Mouse (Mus musculus) liver, embryonic 15.5 days (tissue): ENCODE data around the gene Gm12185. TPM values are rescaled to one million over a fixed set of nuclear protein-coding genes. Genes with fewer than 3 reads are reported as not detected.
"Not testable (repeated sequence)": the region's sequence is repeated elsewhere in the genome, so short reads cannot be mapped to it uniquely, and the experiment has no call there.

Experiments used
- ATAC-seq: fragments of 200-750 bp; cut with Nextera tagmentation; 2 replicates; pipeline ENCODE4 v1.8.0; 2017; ENCODE audit warnings: moderate number of reproducible peaks, mild to moderate bottlenecking, moderate library complexity; ENCODE audit not compliant: insufficient read depth
- H3K27ac ChIP-seq: fragments of 300-500 bp; sonication (generic); replicated peaks from 2 replicates; pipeline ENCODE4 v1.5.1; 2015; ENCODE audit warnings: mild to moderate bottlenecking, inconsistent platforms
- H3K27me3 ChIP-seq: fragments of 300-500 bp; sonication (generic); 2 replicates; pipeline ENCODE4 v1.6.1; 2015; ENCODE audit warnings: mild to moderate bottlenecking, inconsistent platforms
- H3K36me3 ChIP-seq: fragments of 300-500 bp; sonication (generic); replicated peaks from 2 replicates; pipeline ENCODE4 v1.6.1; 2015; ENCODE audit warnings: moderate library complexity, mild to moderate bottlenecking, inconsistent platforms
- H3K4me1 ChIP-seq: fragments of 300-500 bp; sonication (generic); replicated peaks from 2 replicates; pipeline ENCODE4 v1.6.1; 2015; ENCODE audit warnings: inconsistent platforms
- H3K4me2 ChIP-seq: fragments of 300-500 bp; sonication (generic); 2 replicates; pipeline ENCODE4 v1.6.1; 2015; ENCODE audit warnings: moderate library complexity, mild to moderate bottlenecking, inconsistent platforms
- H3K4me3 ChIP-seq: fragments of 300-500 bp; sonication (generic); replicated peaks from 2 replicates; pipeline ENCODE4 v1.5.1; 2015; ENCODE audit warnings: mild to moderate bottlenecking, inconsistent platforms
- H3K9ac ChIP-seq: fragments of 300-500 bp; sonication (generic); 2 replicates; pipeline ENCODE4 v1.6.1; 2015; ENCODE audit warnings: moderate library complexity, mild to moderate bottlenecking, inconsistent platforms
- H3K9me3 ChIP-seq: fragments of 300-500 bp; sonication (generic); replicated peaks from 2 replicates; pipeline ENCODE4 v1.6.1; 2016; ENCODE audit warnings: inconsistent platforms
- WGBS: fragments of 180-500 bp; shearing (Covaris S2); methylation state at CpG from one replicate; pipeline ENCODE4 v1.1.7; 2015; ENCODE audit warnings: mixed read lengths; ENCODE audit not compliant: insufficient replicate concordance; 5-methylcytosine and 5-hydroxymethylcytosine counted together
- polyA plus RNA-seq: library from polyadenylated mRNA; unstranded; fragments of >200 nt; fragmentation: Nextera tagmentation; extraction: Ambion mirVana; gene quantifications from 2 replicates; pipeline ENCODE4 v1.2.1, GENCODE M21; 2015

Gm12185 gene
- polyA plus RNA-seq, 1 experiment from 2014 or later: 0.03 TPM

DNA sequence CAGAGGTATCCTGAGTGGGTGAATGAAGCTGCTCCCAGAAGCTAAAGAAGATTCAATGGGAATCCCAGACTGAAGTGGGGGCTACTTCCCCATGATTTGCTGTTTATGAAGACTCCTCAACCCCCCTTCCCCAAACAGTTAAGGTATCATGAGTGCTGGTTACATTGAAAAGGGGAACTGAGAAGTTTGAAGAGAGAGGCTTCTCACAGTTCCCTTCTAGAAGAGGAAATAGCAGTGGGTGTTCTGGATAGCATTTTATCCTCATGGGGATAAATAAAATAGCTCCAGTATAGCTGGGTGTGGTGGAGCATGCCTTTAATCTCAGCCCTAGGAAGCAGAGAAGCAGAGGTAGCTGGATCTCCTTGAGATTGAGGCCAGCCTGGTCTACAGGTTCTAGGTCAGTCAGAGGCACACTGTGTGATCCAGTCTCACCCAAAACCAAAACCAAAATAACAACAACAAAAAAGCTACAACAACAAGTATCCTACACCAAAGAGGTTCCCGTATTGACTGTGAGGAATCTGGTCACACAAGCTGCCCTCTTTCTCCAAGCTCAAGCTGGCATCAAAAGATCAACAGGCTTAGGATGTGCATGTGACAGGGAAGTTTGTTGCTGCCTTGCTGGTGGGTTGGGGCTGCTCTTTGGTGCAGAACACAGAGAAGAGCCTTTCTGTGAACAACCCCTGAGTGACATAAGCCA lies 13.6 kb downstream of the Gm12185 start, which contains the start of gene Olfr56:
Gene Olfr56, plus strand, starts transcription at position 650 of the 700 bp plus-strand sequence.
- not testable (repeated sequence) for ATAC-seq, H3K27ac ChIP-seq, H3K27me3 ChIP-seq, H3K4me3 ChIP-seq, H3K4me2 ChIP-seq, H3K4me1 ChIP-seq, H3K9me3 ChIP-seq, H3K9ac ChIP-seq, H3K36me3 ChIP-seq
- no CpG with 5 or more reads among the region's 1 CpGs for WGBS

DNA sequence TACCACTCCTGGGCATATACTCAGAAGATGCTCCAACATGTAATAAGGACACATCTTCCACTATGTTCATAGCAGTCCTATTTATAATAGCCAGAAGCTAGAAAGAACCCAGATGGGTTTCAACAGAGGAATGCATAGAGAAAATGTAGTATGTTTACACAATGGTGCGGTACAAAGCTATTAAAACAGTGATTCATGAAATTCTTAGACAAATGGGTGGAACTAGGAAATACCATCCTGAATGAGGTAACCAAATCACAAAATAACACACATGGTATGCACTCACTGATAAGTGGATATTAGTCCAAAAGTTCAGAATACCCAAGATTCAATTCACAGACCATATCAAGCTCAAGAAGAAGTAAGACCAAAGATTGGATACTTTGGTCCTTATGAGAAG lies 17.3 kb downstream of the Gm12185 start:
- H3K4me3 ChIP-seq, H3K9me3 ChIP-seq, H3K4me1 ChIP-seq, H3K9ac ChIP-seq, H3K27me3 ChIP-seq, H3K27ac ChIP-seq, H3K36me3 ChIP-seq, H3K4me2 ChIP-seq, ATAC-seq: not testable (repeated sequence)
- no CpG with 5 or more reads among the region's 1 CpGs for WGBS

DNA sequence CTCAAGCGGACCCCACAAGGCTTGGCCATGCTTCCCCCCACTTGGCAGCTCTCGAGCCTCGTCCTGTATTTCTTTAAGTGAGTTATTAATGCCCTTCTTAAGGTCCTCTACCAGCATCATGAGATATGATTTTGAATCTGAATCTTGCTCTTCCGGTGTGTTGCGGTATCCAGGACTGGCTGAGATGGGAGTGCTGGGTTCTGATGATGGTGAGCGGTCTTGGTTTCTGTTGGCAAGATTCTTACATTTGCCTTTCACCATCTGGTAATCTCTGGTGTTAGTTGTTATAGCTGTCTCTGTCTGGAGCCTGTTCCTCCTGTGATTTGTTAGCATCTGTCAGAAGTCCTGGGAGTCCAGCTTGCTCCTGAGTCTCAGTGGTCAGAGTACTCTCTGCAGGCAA lies 45.9 kb downstream of the Gm12185 start, which contains the start of gene Psme2b:
Gene Psme2b, minus strand, starts transcription at position 101 of the 400 bp plus-strand sequence.
- not testable (repeated sequence) for H3K4me2 ChIP-seq, H3K27me3 ChIP-seq, H3K9me3 ChIP-seq, ATAC-seq, H3K9ac ChIP-seq, H3K27ac ChIP-seq, H3K4me3 ChIP-seq, H3K4me1 ChIP-seq, H3K36me3 ChIP-seq
- 73% methylated on average over 6 of the region's 6 CpGs for WGBS

DNA sequence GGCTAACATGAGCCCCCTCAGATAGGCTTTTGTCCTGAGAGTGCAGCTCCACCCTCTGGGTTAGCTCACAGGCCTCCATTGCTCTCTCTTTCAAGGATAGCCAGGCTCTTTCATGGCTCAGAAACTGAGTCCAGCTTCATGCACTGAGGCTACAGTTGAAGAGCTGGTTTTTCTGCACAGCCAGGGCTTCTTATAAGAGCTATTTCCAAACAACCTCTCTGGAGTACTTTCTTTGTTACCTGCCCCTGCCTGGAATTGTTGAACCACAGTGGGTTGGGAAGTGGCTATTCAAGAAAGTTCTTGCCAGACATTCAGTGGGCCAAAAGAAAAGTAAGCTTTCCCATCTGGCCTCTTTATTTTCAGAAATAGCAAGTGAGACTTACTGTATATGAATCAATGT lies 52.7 kb downstream of the Gm12185 start:
- not testable (repeated sequence) for H3K4me1 ChIP-seq, H3K36me3 ChIP-seq, H3K4me2 ChIP-seq, ATAC-seq, H3K9ac ChIP-seq, H3K4me3 ChIP-seq, H3K27ac ChIP-seq, H3K27me3 ChIP-seq, H3K9me3 ChIP-seq

DNA sequence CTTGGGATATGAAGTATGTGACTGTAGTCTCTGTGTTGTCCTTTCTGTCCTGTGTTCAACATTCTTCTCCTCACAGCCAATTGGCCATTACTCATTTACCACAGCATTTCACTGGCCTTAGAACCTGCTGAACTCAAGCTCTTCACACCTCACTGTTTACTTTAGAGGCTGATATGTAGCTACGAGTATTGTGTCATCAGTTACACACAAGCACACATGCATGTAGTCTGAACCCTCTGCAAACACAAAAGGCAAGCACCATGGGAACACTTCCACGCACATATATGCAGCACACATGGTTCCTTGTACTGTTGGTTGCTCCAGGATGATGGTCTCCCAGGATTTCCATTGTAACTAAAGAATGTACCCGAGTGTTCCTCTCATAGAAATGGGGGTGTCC lies 56.7 kb downstream of the Gm12185 start:
- not testable (repeated sequence) for H3K4me1 ChIP-seq, H3K4me3 ChIP-seq, H3K27ac ChIP-seq, H3K4me2 ChIP-seq, ATAC-seq, H3K27me3 ChIP-seq, H3K9me3 ChIP-seq, H3K9ac ChIP-seq, H3K36me3 ChIP-seq
- no CpG with 5 or more reads among the region's 3 CpGs for WGBS

DNA sequence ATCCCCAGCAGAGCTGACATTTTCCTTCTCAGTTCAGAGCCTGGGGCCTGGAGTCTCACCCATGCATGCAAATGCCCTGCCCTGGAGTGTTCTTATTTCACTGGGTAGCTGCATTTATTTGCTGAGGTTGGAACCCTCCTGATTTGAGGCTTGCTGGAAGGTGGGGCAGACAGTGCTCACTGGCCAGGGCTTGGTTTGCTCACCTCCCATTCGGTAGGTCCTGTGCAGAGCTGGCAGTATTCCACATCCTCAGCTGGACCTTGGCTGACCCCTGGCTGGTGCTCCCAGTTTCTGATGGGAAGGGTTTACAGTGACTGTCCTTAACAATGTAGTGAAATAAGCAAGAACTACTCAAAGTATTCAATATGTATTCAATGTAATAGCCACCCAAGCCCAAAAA lies 58.1 kb downstream of the Gm12185 start:
- not testable (repeated sequence) for H3K27me3 ChIP-seq, H3K4me3 ChIP-seq, H3K36me3 ChIP-seq, H3K27ac ChIP-seq, H3K9ac ChIP-seq, ATAC-seq, H3K9me3 ChIP-seq, H3K4me1 ChIP-seq, H3K4me2 ChIP-seq
- 39% methylated on average over 1 of the region's 1 CpGs for WGBS

DNA sequence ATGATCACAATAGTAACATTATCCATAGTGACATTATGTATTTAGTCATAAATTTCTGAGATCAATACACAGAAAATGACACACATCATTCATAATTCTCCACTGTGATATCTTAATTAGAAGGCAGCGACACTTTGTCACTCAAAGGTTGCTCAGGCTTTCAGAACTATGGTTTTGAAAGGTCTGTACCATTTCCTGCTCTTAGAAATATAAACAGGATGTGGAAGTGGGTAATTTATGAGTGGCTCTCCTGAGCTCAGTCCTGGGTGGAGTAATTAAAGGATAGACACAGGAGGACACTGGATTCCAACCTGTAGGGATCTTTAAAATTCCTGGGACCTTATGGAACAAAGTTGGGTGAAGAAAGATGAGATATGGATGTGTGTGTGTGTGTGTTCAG lies 58.6 kb downstream of the Gm12185 start:
- 21% methylated on average over 1 of the region's 1 CpGs for WGBS
- H3K27ac ChIP-seq, ATAC-seq, H3K4me3 ChIP-seq, H3K27me3 ChIP-seq, H3K4me2 ChIP-seq, H3K36me3 ChIP-seq, H3K9ac ChIP-seq, H3K9me3 ChIP-seq, H3K4me1 ChIP-seq: not testable (repeated sequence)

DNA sequence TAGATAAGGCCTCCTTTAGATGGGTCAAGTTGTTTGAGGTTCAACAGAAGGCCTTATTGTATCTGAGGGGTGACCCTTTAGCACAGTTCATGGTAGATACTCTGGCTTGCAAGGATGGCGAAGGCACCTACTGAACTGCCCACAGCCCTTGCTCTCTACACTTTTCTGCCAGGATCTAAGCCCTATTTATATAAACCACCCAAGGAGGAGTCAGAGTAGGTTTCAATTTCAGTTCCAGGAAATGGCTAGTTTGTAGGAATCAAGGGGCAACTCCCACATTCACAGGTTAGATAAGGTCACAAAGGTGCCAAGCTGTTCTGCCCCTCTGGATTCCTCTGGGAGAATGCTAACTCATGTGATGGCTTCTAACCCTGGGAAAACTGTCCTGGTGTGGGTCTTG lies 64.0 kb downstream of the Gm12185 start:
- H3K27ac ChIP-seq, ATAC-seq, H3K9me3 ChIP-seq, H3K27me3 ChIP-seq, H3K4me2 ChIP-seq, H3K4me1 ChIP-seq, H3K4me3 ChIP-seq, H3K9ac ChIP-seq, H3K36me3 ChIP-seq: not testable (repeated sequence)
- 79% methylated on average over 1 of the region's 1 CpGs for WGBS

DNA sequence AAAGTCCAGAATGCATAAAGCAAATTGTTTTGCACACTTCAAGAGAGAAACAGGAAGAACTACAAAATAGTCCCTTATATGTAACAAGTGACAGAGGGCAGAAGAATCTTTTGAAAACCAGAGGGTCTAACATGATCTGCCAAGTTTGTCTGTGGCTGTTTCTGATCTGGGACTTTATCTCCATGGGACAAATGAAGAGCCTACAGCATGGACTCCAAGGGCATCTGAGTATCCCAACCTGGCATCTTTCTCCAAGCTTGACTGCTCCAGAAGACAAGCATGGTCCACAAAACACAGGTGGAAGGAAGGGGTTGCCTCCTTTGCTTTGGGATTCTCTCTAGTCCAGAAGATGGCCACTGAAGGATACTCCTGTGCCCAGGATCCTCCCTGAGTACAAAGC lies 65.6 kb downstream of the Gm12185 start:
- not testable (repeated sequence) for H3K4me3 ChIP-seq, H3K27ac ChIP-seq, ATAC-seq, H3K27me3 ChIP-seq, H3K4me1 ChIP-seq, H3K9ac ChIP-seq, H3K36me3 ChIP-seq, H3K9me3 ChIP-seq, H3K4me2 ChIP-seq

DNA sequence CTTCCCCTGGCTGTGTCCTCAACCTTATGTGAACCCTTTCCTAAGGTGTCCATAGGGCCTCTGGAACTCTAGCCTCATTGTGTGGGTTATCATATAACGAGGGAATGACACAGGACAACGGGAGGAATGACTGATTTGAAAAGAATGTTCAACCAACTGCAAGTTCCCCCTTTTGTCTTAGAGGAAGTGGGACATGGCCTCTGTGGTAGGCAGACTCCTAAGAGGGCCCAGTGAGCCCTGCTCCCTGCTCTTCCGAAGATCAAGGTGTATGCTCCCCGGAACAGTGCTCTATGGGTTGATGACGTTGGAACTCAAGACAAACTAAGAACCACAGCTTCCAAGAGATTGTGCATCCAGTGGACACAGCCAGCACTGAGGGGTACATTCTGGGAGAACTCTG lies 68.2 kb downstream of the Gm12185 start:
- not testable (repeated sequence) for H3K27ac ChIP-seq, H3K9ac ChIP-seq, H3K4me1 ChIP-seq, H3K9me3 ChIP-seq, H3K27me3 ChIP-seq, H3K4me3 ChIP-seq, H3K4me2 ChIP-seq, H3K36me3 ChIP-seq, ATAC-seq
- WGBS: 28% methylated on average over 5 of the region's 5 CpGs

DNA sequence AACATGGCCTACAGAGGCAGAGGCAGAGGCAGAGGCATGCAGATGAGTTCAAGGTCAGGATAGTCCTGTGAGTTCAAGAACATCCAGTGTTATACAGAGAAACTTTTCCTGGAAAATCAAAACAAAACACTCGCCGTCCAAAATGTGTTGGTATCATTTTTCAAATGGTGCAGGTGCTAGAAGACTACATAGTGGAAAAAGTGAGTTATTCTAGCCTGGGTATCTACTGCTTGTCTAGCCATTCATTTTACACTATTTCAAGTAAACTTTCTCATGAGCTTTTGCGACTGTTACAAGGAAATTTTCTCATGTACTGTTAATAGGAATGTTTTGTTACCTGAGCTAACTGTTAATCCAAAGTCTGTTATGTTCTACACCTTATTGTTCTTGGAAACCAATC lies 73.6 kb downstream of the Gm12185 start:
- whole genome bisulfite sequencing: 66% methylated on average over 3 of the region's 3 CpGs
- Histone ChIP-seq H3K9ac (no peak overlapping the region), H3K4me1 (no peaks in the 10 kb centered on the region), H3K27ac (no peak overlapping the region), H3K4me3 (no peak overlapping the region), H3K9me3 (no peaks in the 10 kb centered on the region), H3K36me3 (no peaks in the 10 kb centered on the region), H3K27me3 (no peaks in the 10 kb centered on the region), H3K4me2 (no peak overlapping the region)
- no peak for ATAC-seq

DNA sequence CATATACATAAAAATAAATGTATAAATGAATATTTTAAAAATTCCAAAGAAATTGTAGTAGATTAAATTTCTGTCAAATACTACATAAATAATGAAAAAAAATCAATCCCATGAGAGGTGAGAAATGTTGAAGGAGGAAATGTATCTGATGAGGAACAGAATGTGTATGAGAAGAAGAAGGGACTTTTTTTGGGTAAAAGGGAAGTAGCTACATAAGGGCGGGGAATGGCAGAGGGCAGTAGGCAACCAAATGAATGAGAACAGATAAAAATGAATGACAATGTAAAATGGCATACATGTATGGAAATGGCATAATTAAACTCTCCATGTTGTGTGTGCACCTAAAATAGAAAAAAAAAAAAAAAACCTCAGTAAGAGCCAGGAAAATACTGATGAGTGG lies 78.4 kb downstream of the Gm12185 start:
- no peak overlapping the region for H3K4me3 ChIP-seq
- ATAC-seq: no peak

More for the DNA sequence above, 78.4 kb downstream of the Gm12185 start:
- no peaks in the 10 kb centered on the region for H3K9me3 ChIP-seq
- H3K27ac ChIP-seq: no peak overlapping the region
- no peak overlapping the region for H3K4me2 ChIP-seq
- WGBS: 60% methylated on average over 1 of the region's 1 CpGs
- no peaks in the 10 kb centered on the region for H3K27me3 ChIP-seq
- no peaks in the 10 kb centered on the region for H3K4me1 ChIP-seq
- no peak overlapping the region for H3K9ac ChIP-seq
- H3K36me3 ChIP-seq: no peaks in the 10 kb centered on the region
